Mouse (Mus musculus): ENCODE measurements around the gene Qk.

DNA sequence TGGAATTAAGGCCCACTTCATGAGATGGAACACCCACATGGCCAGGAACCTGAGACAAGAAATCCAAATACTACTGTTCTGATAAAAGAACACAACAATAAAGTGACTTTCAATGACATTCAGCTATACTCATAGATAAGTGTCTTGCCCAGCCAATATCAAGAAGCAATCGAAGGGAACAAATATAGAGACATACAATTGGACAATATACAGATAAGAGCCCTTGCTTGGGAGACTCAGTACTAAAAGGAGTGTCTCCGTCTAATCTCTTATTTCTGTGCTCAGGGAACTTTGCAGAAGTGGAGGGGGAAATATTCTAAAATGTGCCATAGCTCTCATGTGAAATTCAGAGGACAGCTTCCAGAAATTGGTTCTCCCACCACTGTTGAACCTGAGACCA is 83.1 kb downstream of the Qk start:
- TF ChIP-seq NANOG (IDR thresholded peaks at IDR 0.05; ENCODE audit: borderline replicate concordance, low read length) (no peak), CTCF (conservative IDR thresholded peaks at IDR 0.05; ENCODE audit: low read length) (no peak)

Measured in E14TG2a.4 (cell line).